Mouse (Mus musculus) liver, postnatal 0 days (tissue): Measurements from ENCODE around the gene Pkdrej. TPM values are rescaled to one million over a fixed set of nuclear protein-coding genes. Genes with fewer than 3 reads are reported as not detected.

Experiments used
- ATAC-seq: fragments of 200-750 bp; cut with Nextera tagmentation; 2 replicates; pipeline ENCODE4 v1.8.0; 2017; ENCODE audit warnings: mild to moderate bottlenecking, moderate library complexity
- DNase-seq: peaks from one replicate; pipeline ENCODE4 v3.0.0-alpha.2; 2016
- H3K27ac ChIP-seq: fragments of 300-500 bp; sonication (generic); 2 replicates; pipeline ENCODE4 v1.5.1; 2014; ENCODE audit warnings: antibody characterized with exemption, moderate library complexity, mild to moderate bottlenecking, low read depth
- H3K27me3 ChIP-seq: fragments of 300-500 bp; sonication (generic); 2 replicates; pipeline ENCODE4 v1.6.1; 2014; ENCODE audit warnings: low read length, control low read depth, mixed read lengths; ENCODE audit not compliant: insufficient read depth
- H3K36me3 ChIP-seq: fragments of 300-500 bp; sonication (generic); replicated peaks from 2 replicates; pipeline ENCODE4 v1.6.1; 2014; ENCODE audit warnings: mild to moderate bottlenecking, control low read depth, low read length, moderate library complexity, mixed read lengths; ENCODE audit not compliant: insufficient read depth
- H3K4me1 ChIP-seq: fragments of 300-500 bp; sonication (generic); 2 replicates; pipeline ENCODE4 v1.6.1; 2014; ENCODE audit warnings: antibody characterized with exemption, mild to moderate bottlenecking, control low read depth; ENCODE audit not compliant: insufficient read depth
- H3K4me2 ChIP-seq: fragments of 300-500 bp; sonication (generic); 2 replicates; pipeline ENCODE4 v1.6.1; 2014; ENCODE audit warnings: low read depth, mild to moderate bottlenecking, low read length, moderate library complexity, mixed read lengths
- H3K4me3 ChIP-seq: fragments of 300-500 bp; sonication (generic); 2 replicates; pipeline ENCODE4 v1.5.1; 2014; ENCODE audit warnings: low read depth, low read length
- H3K9ac ChIP-seq: fragments of 300-500 bp; sonication (generic); replicated peaks from 2 replicates; pipeline ENCODE4 v1.6.1; 2014; ENCODE audit warnings: mild to moderate bottlenecking, moderate library complexity
- H3K9me3 ChIP-seq: fragments of 300-500 bp; sonication (generic); 2 replicates; pipeline ENCODE4 v1.6.1; 2016; ENCODE audit warnings: mild to moderate bottlenecking, control low read depth, low read length, mixed read lengths
- CTCF ChIP-seq: sonication (generic); IDR thresholded peaks from 2 replicates; pipeline ENCODE4 v1.5.1; 2016; ENCODE audit warnings: antibody characterized with exemption, low read depth
- EP300 ChIP-seq: IDR thresholded peaks from 2 replicates; pipeline ENCODE4 v1.6.1; 2016; ENCODE audit warnings: antibody characterized with exemption, low read depth, mild to moderate bottlenecking
- WGBS: fragments of 180-500 bp; shearing (Covaris S2); extraction: QIAGEN DNeasy Blood & Tissue Kit; methylation state at CpG from one replicate; pipeline ENCODE4 v1.1.7; 2014; ENCODE audit not compliant: insufficient replicate concordance; 5-methylcytosine and 5-hydroxymethylcytosine counted together
- polyA plus RNA-seq: library from polyadenylated mRNA; unstranded; fragments of >200 nt; fragmentation: Nextera tagmentation; extraction: Ambion mirVana; gene quantifications from 2 replicates; pipeline ENCODE4 v1.2.1, GENCODE M21; 2015

The Pkdrej gene
- polyA plus RNA-seq, 1 experiment from 2014 or later = not detected

DNA sequence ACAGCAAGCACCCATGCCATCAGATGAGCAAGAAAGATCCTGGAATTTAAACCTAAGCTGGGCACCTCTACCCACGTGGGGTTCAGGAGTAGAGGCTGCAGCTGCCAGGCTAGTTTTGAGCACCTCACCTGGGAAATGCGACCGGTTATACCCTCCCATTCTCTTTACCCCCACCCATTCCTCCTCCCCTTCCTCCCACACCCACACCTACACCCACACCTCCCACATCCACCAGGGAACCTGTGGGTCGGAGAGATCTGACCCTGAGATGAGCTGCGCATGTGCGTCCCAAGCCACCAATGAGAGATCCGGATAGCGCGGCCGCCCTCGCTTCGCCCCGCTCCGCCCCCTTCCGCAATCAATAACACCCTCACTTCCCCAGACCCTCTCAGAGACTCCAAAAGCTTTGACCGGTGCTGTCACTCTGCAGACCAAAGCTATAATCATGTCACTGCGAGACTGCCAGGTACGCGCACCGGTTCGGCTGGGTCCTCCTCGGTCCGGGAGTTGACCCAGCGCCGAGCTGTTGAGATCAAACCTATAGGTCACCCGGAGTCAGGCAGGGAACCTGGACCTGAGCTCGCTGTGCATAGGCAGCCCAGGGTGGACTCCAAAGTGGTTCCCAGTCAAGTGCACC is 10.5 kb upstream of the Pkdrej start, which contains the start of gene Ttc38:
TSS of gene Ttc38 (plus strand) at position 353 of the 637 bp plus-strand sequence.
- peak within 1 kb of the TSS; percentile 53 for H3K4me3 ChIP-seq
- H3K4me1 ChIP-seq = peaks cover 24% of the 10 kb centered on the region
- 1% methylated on average over 27 of the region's 27 CpGs for WGBS
- no peaks in the 10 kb centered on the region for H3K27me3 ChIP-seq
- peak within 1 kb of the TSS; percentile 62 for H3K9ac ChIP-seq
- peak within 1 kb of the TSS; percentile 73 for H3K4me2 ChIP-seq
- ATAC-seq (peak; percentile 93), DNase-seq (peak; percentile 88)
- H3K27ac ChIP-seq = peak within 1 kb of the TSS; percentile 88
- TF ChIP-seq CTCF (no peak), EP300 (peak; percentile 49; the same call in 1 of the 2 replicates)
- H3K9me3 ChIP-seq = no peaks in the 10 kb centered on the region
- H3K36me3 ChIP-seq = peaks cover 16% of the 10 kb centered on the region; the same call in 1 of the 2 replicates

DNA sequence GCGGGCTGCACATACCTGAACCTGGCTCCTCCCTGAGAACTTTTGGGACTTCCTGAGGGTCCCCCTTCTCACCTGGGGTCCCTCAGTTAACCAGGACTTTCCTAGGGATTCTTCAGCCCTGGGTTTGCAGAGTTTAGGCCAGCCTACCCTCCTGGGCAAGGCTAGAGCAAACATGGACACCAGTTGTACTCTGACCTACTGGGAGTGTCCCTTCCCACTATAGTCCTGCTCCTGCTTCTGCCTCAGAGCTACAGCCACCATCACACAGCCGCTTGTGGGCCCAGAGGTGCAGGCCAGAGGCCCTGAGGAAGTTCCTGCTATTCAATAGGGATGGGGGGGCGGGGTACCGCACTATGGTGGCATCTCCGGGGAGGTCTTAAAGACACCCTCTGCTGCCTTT is 7.9 kb upstream of the Pkdrej start:
- DNase-seq (no peak), ATAC-seq (no peak)
- H3K4me1 ChIP-seq = peaks cover 25% of the 10 kb centered on the region
- no peaks in the 10 kb centered on the region for H3K27me3 ChIP-seq
- H3K36me3 ChIP-seq = no peaks in the 10 kb centered on the region
- no peak overlapping the region for H3K4me2 ChIP-seq
- no peak overlapping the region for H3K4me3 ChIP-seq
- H3K9me3 ChIP-seq = no peaks in the 10 kb centered on the region
- H3K27ac ChIP-seq = peak overlapping the region; percentile 49
- 54% methylated on average over 5 of the region's 5 CpGs for WGBS
- H3K9ac ChIP-seq = no peak overlapping the region
- TF ChIP-seq CTCF = no peak
- no peak for TF ChIP-seq EP300

DNA sequence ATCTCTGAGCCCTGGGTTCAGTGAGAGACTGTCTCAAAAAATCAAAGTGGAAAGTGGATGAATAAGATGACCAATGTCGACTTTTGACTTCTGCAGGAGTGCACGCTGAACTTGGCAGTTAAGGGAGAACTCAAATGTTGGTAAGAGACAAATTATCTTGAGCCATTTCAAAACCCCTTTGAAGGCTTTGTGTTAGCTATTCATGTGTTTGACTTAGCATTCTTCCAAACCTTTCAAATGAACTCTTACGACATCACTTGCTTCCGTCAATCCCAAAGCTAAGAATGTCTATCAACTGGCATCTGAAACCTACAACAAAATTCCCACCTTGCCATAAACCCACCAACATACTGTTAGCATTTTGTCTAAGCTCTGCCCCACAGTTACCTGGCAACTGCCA is 6.5 kb upstream of the Pkdrej start:
- 59% methylated on average over 4 of the region's 4 CpGs for WGBS
- no peak overlapping the region for H3K27ac ChIP-seq

GRCm38 (mm10) chr15:85826676-85827075 is 5.1 kb upstream of the Pkdrej start:
- DNase-seq (no peak), ATAC-seq (peak; percentile 63)
- H3K36me3 ChIP-seq = no peaks in the 10 kb centered on the region
- WGBS = 30% methylated on average over 5 of the region's 5 CpGs
- H3K9me3 ChIP-seq = no peaks in the 10 kb centered on the region
- no peak overlapping the region for H3K4me2 ChIP-seq
- H3K9ac ChIP-seq = no peak overlapping the region
- TF ChIP-seq CTCF = no peak
- TF ChIP-seq EP300 = peak; percentile 72; the same call in 1 of the 2 replicates
- H3K27ac ChIP-seq = no peak overlapping the region
- peaks cover 8% of the 10 kb centered on the region for H3K27me3 ChIP-seq
- no peak overlapping the region for H3K4me3 ChIP-seq
- H3K4me1 ChIP-seq = peaks cover 14% of the 10 kb centered on the region

More for the DNA sequence above, 6.5 kb upstream of the Pkdrej start:
- Histone ChIP-seq H3K36me3 (no peaks in the 10 kb centered on the region), H3K9ac (no peak overlapping the region), H3K27me3 (no peaks in the 10 kb centered on the region), H3K9me3 (no peaks in the 10 kb centered on the region), H3K4me2 (no peak overlapping the region), H3K4me3 (no peak overlapping the region), H3K4me1 (peaks cover 23% of the 10 kb centered on the region)
- TF ChIP-seq EP300 (no peak), CTCF (no peak)
- DNase-seq = no peak
- no peak for ATAC-seq

DNA sequence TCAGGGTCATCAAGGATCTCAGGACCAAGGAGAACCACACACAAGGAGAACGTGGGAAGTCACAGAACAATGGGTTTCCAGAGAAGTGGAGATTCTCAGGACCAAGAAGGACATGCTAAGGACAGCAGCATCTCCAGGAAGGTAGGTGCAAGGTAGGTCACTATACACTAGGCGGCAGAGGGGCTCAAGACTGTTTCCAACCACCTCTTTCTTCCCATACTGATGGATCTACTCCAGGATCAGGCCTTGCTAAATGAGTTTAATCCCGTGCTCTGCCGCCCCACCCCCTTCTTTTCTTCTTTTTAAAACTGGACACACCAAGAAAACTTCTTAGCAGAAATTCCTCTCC is 451 bp upstream of the Pkdrej start:
- H3K4me3 ChIP-seq = peak overlapping the region; percentile 42; the same call in 1 of the 2 replicates
- peak overlapping the region; percentile 59 for H3K9ac ChIP-seq
- WGBS = 20% methylated on average over 4 of the region's 4 CpGs
- H3K4me2 ChIP-seq = peak overlapping the region; percentile 83
- peaks cover 7% of the 10 kb centered on the region for H3K9me3 ChIP-seq
- DNase-seq = no peak
- H3K4me1 ChIP-seq = peaks cover 5% of the 10 kb centered on the region
- no peak overlapping the region for H3K27ac ChIP-seq
- no peaks in the 10 kb centered on the region for H3K36me3 ChIP-seq
- H3K27me3 ChIP-seq = peaks cover 19% of the 10 kb centered on the region
- TF ChIP-seq EP300 (no peak), CTCF (no peak)
- ATAC-seq = peak; percentile 59

- Histone ChIP-seq H3K4me2 (no peak overlapping the region), H3K4me3 (no peak overlapping the region), H3K4me1 (peaks cover 9% of the 10 kb centered on the region), H3K27me3 (no peaks in the 10 kb centered on the region), H3K36me3 (no peaks in the 10 kb centered on the region), H3K9me3 (peaks cover 4% of the 10 kb centered on the region), H3K9ac (no peak overlapping the region), H3K27ac (no peak overlapping the region)
- 59% methylated on average over 10 of the region's 10 CpGs for WGBS
- no peak for ATAC-seq
- no peak for DNase-seq
- TF ChIP-seq CTCF (no peak), EP300 (no peak)
Measured at GRCm38 (mm10) chr15:85813428-85813827, 8.1 kb downstream of the Pkdrej start.
